Mouse (Mus musculus): ENCODE data around the gene Twf2.

- TF ChIP-seq MXI1 (IDR thresholded peaks at IDR 0.05; ENCODE audit: low read depth, low read length) (no peak), ZNF384 (IDR thresholded peaks at IDR 0.05; ENCODE audit: low read depth, low read length) (no peak), KAT2A (IDR thresholded peaks at IDR 0.05; ENCODE audit: insufficient replicate concordance, low read length) (no peak)
Measured at GRCm38 (mm10) chr9:106193930-106194807, 8.7 kb upstream of the Twf2 start.

Measured in CH12.LX (cell line).